Mouse (Mus musculus): ENCODE measurements around the gene Cpt1c. TPM values are rescaled to one million over a fixed set of nuclear protein-coding genes. Genes with fewer than 3 reads are reported as not detected.

Cpt1c gene
- polyA plus RNA-seq, 1 experiment from 2014 or later: 16.1 TPM

- peak overlapping the region; percentile 92 for H3K4me3 ChIP-seq (replicated peaks)
- H3K36me3 ChIP-seq: peaks cover 9% of the 10 kb centered on the region; the same call in 1 of the 2 replicates
- no peaks in the 10 kb centered on the region for H3K27me3 ChIP-seq (replicated peaks)
- WGBS: 4% methylated on average over 1 of the region's 1 CpGs
- H3K4me1 ChIP-seq (replicated peaks): peaks cover 14% of the 10 kb centered on the region
- peak overlapping the region; percentile 87 for H3K9ac ChIP-seq
- H3K4me2 ChIP-seq (replicated peaks): peak overlapping the region; percentile 65
- no peak overlapping the region for H3K27ac ChIP-seq
- ATAC-seq: no peak
- no peaks in the 10 kb centered on the region for H3K9me3 ChIP-seq
Measured at GRCm38 (mm10) chr7:44928570-44928969, 46.1 kb downstream of the Cpt1c start.

DNA sequence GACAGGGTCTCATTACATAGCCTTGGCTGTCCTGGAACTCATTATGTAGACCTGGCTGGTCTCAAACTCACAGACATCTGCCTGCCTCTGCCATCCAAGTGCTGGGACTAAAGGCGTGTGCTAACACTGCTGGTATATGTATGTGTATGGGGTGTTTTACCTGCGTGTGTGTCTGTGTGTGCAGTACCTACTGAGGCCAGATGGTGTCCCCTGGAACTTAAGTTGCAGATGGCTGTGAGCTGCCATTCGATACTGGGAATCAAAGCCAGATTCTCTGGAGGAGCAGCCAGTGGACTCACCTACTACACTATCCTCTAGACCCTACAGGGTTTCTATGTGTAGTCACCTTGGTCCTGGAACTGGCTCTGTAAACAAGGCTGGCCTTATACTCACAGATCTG, 49.2 kb downstream of the Cpt1c start:
- no peak overlapping the region for H3K4me2 ChIP-seq (replicated peaks)
- no peak for ATAC-seq
- no peak overlapping the region for H3K27ac ChIP-seq
- peaks cover 23% of the 10 kb centered on the region for H3K36me3 ChIP-seq
- WGBS: 78% methylated on average over 3 of the region's 3 CpGs
- no peaks in the 10 kb centered on the region for H3K27me3 ChIP-seq (replicated peaks)
- H3K4me1 ChIP-seq (replicated peaks): peaks cover 14% of the 10 kb centered on the region
- no peak overlapping the region for H3K4me3 ChIP-seq (replicated peaks)
- no peaks in the 10 kb centered on the region for H3K9me3 ChIP-seq
- no peak overlapping the region for H3K9ac ChIP-seq

DNA sequence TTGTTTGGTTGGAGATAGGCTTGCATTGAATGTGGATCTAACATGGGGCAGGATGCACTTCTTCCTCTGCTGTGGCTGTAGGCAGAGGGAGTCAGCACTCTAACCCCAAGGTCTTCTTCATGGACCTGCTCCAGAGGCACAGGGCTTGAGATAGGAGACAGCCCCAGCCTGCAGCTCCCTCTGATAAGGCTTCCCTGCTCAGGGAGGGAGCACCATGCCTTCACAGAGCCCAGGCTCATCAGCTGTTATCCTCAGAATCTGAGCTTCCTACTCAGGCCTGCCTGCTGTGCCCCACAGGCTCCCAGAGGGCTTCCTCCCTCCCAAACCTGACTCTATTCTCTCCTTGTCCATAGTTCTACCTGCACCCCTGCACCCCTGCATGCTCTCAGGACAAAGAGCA, 52.1 kb downstream of the Cpt1c start:
- no peak overlapping the region for H3K4me2 ChIP-seq (replicated peaks)
- peaks cover 4% of the 10 kb centered on the region; the same call in 1 of the 2 replicates for H3K4me1 ChIP-seq (replicated peaks)

DNA sequence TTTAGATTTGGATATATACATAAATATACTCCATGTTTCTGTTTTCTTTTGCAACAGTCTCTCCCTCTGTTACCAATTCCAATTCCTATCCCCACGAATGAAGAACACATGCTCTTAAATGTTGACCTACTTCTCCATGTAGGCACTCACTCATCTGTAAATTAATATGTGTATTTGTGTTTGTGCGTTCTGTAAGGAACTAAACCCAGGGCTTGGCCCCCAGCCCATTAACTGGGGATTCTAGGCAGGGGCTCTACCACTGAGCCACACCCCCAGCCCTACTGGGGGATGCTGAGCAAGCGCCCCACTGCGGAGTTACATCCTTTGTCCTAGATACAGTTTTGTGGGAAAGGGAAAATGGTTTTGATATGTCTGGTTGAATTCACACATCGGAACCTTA, 55.5 kb downstream of the Cpt1c start:
- Histone ChIP-seq H3K27ac (no peak overlapping the region), H3K9ac (no peak overlapping the region), H3K4me3 (replicated peaks) (no peak overlapping the region), H3K9me3 (no peaks in the 10 kb centered on the region), H3K36me3 (peaks cover 27% of the 10 kb centered on the region), H3K4me2 (replicated peaks) (no peak overlapping the region), H3K4me1 (replicated peaks) (peaks cover 4% of the 10 kb centered on the region; the same call in 1 of the 2 replicates), H3K27me3 (replicated peaks) (no peaks in the 10 kb centered on the region)
- WGBS: 94% methylated on average over 5 of the region's 5 CpGs
- ATAC-seq: no peak

More for the DNA sequence above, 52.1 kb downstream of the Cpt1c start:
- no peak for ATAC-seq
- peaks cover 23% of the 10 kb centered on the region for H3K36me3 ChIP-seq
- no peak overlapping the region for H3K27ac ChIP-seq
- no peaks in the 10 kb centered on the region for H3K27me3 ChIP-seq (replicated peaks)
- no peaks in the 10 kb centered on the region for H3K9me3 ChIP-seq
- H3K9ac ChIP-seq: no peak overlapping the region
- H3K4me3 ChIP-seq (replicated peaks): no peak overlapping the region

DNA sequence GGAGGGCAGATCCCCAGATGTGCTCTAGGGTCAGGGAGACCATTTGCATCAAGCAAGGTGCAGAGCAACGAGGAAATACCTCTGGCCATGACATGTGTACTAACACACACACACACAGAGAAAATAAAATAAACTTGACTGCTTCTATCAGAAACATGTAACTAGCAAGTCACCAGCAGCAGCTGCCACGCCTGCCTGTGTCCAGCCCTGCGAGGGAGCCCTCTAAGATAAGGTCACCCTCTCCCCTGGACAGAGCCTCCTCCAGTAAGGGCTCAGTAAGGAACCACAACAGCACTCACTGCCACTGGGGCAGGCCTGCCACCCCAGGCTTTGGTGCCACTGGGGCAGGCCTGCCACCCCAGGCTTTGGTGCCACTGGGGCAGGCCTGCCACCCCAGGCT, 56.4 kb downstream of the Cpt1c start:
- H3K27ac ChIP-seq: no peak overlapping the region
- H3K36me3 ChIP-seq: peaks cover 35% of the 10 kb centered on the region

GRCm38 (mm10) chr7:44916881-44917280, 57.8 kb downstream of the Cpt1c start:
- Histone ChIP-seq H3K36me3 (peaks cover 25% of the 10 kb centered on the region), H3K4me2 (replicated peaks) (no peak overlapping the region), H3K27ac (no peak overlapping the region), H3K4me1 (replicated peaks) (peaks cover 4% of the 10 kb centered on the region; the same call in 1 of the 2 replicates), H3K27me3 (replicated peaks) (no peaks in the 10 kb centered on the region), H3K9me3 (no peaks in the 10 kb centered on the region), H3K9ac (no peak overlapping the region), H3K4me3 (replicated peaks) (no peak overlapping the region)
- 89% methylated on average over 4 of the region's 4 CpGs for WGBS
- ATAC-seq: no peak

More for the DNA sequence above, 56.4 kb downstream of the Cpt1c start:
- 61% methylated on average over 3 of the region's 3 CpGs for WGBS
- Histone ChIP-seq H3K9ac (no peak overlapping the region), H3K4me1 (replicated peaks) (peaks cover 4% of the 10 kb centered on the region; the same call in 1 of the 2 replicates), H3K9me3 (no peaks in the 10 kb centered on the region), H3K4me2 (replicated peaks) (no peak overlapping the region), H3K27me3 (replicated peaks) (no peaks in the 10 kb centered on the region), H3K4me3 (replicated peaks) (no peak overlapping the region)
- no peak for ATAC-seq

DNA sequence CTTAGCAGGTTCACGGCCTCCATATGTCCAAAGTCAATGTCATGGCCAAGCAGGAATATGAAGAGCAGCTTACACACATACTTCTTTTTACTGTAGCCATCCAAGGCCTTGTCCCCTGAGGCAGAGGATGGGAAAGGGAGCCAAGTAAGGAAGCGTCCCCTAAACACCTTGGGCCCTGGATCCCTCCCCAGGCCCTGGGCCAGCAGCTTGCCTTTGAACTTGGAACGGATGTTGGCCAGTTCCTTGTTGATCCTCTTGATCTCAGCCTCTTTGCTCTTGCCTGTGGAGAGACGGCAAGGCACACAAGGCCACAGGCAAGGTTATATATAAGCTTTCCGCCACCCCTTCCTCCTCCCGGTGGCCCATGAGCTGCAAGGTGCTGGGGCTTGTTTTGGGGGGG, 58.5 kb downstream of the Cpt1c start:
- H3K4me3 ChIP-seq (replicated peaks): no peak overlapping the region
- peaks cover 21% of the 10 kb centered on the region for H3K36me3 ChIP-seq
- WGBS: 85% methylated on average over 6 of the region's 6 CpGs
- H3K4me1 ChIP-seq (replicated peaks): peaks cover 4% of the 10 kb centered on the region; the same call in 1 of the 2 replicates
- no peaks in the 10 kb centered on the region for H3K9me3 ChIP-seq
- no peak for ATAC-seq
- H3K4me2 ChIP-seq (replicated peaks): no peak overlapping the region
- H3K9ac ChIP-seq: no peak overlapping the region
- no peaks in the 10 kb centered on the region for H3K27me3 ChIP-seq (replicated peaks)
- H3K27ac ChIP-seq: no peak overlapping the region

DNA sequence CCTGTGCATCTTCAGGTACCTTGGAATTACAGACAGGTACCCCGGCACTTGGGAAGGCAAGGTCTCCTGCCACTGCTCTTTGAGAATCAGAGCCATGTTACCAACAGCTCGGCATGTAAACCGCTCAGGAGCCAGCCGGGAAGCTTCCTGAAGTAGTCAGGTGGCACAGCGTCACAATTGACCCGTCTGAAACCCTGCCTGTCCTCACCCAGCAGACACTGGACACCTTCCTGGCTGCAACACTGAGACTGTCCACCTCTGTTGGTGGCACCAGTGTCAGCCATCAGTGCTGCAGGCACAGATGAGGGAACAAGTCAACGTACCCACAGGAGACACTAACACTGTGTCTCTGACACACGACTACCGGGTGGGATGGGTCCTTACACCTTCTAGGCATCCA, 59.3 kb downstream of the Cpt1c start:
- Histone ChIP-seq H3K4me1 (replicated peaks) (peaks cover 4% of the 10 kb centered on the region; the same call in 1 of the 2 replicates), H3K9me3 (no peaks in the 10 kb centered on the region), H3K27ac (no peak overlapping the region), H3K36me3 (peaks cover 24% of the 10 kb centered on the region), H3K4me3 (replicated peaks) (no peak overlapping the region), H3K27me3 (replicated peaks) (no peaks in the 10 kb centered on the region), H3K9ac (no peak overlapping the region), H3K4me2 (replicated peaks) (no peak overlapping the region)
- WGBS: 92% methylated on average over 9 of the region's 9 CpGs
- ATAC-seq: no peak

GRCm38 (mm10) chr7:44914396-44914795, 60.3 kb downstream of the Cpt1c start:
- Histone ChIP-seq H3K4me3 (replicated peaks) (no peak overlapping the region), H3K9ac (no peak overlapping the region), H3K9me3 (no peaks in the 10 kb centered on the region), H3K27me3 (replicated peaks) (no peaks in the 10 kb centered on the region), H3K4me2 (replicated peaks) (no peak overlapping the region), H3K36me3 (peaks cover 31% of the 10 kb centered on the region), H3K27ac (no peak overlapping the region), H3K4me1 (replicated peaks) (peaks cover 4% of the 10 kb centered on the region; the same call in 1 of the 2 replicates)
- no peak for ATAC-seq
- WGBS: 95% methylated on average over 2 of the region's 2 CpGs

Other genes starting within 250 kb of the Cpt1c start
- 36.0 and 39.4 TPM in 2 replicates for gene Vrk3, start 226.4 kb downstream of the Cpt1c start, polyA plus RNA-seq (2015; fragmentation: Nextera tagmentation; extraction: Ambion mirVana)
- 2.0 and 2.5 TPM in 2 replicates for gene Zfp473, start 223.8 kb downstream of the Cpt1c start, polyA plus RNA-seq (2015; fragmentation: Nextera tagmentation; extraction: Ambion mirVana)
- 87.4 and 89.2 TPM in 2 replicates for gene Nup62, start 158.8 kb downstream of the Cpt1c start, polyA plus RNA-seq (2015; fragmentation: Nextera tagmentation; extraction: Ambion mirVana)
- gene Il4i1, start 158.5 kb downstream of the Cpt1c start, polyA plus RNA-seq (2015; fragmentation: Nextera tagmentation; extraction: Ambion mirVana): 0.78 and 1.5 TPM in 2 replicates
- gene Atf5, start 158.2 kb downstream of the Cpt1c start, polyA plus RNA-seq (2015; fragmentation: Nextera tagmentation; extraction: Ambion mirVana): 6.2 and 6.6 TPM in 2 replicates
- 112 and 116 TPM in 2 replicates for gene Akt1s1, start 125.9 kb downstream of the Cpt1c start, polyA plus RNA-seq (2015; fragmentation: Nextera tagmentation; extraction: Ambion mirVana)
- gene Tbc1d17, start 125.8 kb downstream of the Cpt1c start, polyA plus RNA-seq (2015; fragmentation: Nextera tagmentation; extraction: Ambion mirVana): 71.0 and 71.3 TPM in 2 replicates
- 25.9 and 29.0 TPM in 2 replicates for gene Pnkp, start 117.7 kb downstream of the Cpt1c start, polyA plus RNA-seq (2015; fragmentation: Nextera tagmentation; extraction: Ambion mirVana)
- 239 and 253 TPM in 2 replicates for gene Ptov1, start 105.1 kb downstream of the Cpt1c start, polyA plus RNA-seq (2015; fragmentation: Nextera tagmentation; extraction: Ambion mirVana)
- 88.2 and 91.8 TPM in 2 replicates for gene Med25, start 82.1 kb downstream of the Cpt1c start, polyA plus RNA-seq (2015; fragmentation: Nextera tagmentation; extraction: Ambion mirVana)
- gene Fuz, start 78.8 kb downstream of the Cpt1c start, polyA plus RNA-seq (2015; fragmentation: Nextera tagmentation; extraction: Ambion mirVana): 17.0 and 18.8 TPM in 2 replicates
- gene Ap2a1, start 45.4 kb downstream of the Cpt1c start, polyA plus RNA-seq (2015; fragmentation: Nextera tagmentation; extraction: Ambion mirVana): 60.1 and 65.0 TPM in 2 replicates
- 0.14 TPM in 1 of 2 replicates, not detected in the other for gene Tsks, start 31.6 kb downstream of the Cpt1c start, polyA plus RNA-seq (2015; fragmentation: Nextera tagmentation; extraction: Ambion mirVana)
- 449 and 456 TPM in 2 replicates for gene Prmt1, start 11.7 kb upstream of the Cpt1c start, polyA plus RNA-seq (2015; fragmentation: Nextera tagmentation; extraction: Ambion mirVana)
- gene Irf3, start 22.8 kb upstream of the Cpt1c start, polyA plus RNA-seq (2015; fragmentation: Nextera tagmentation; extraction: Ambion mirVana): 89.9 and 99.6 TPM in 2 replicates
- 37.3 and 43.6 TPM in 2 replicates for gene Bcl2l12, start 23.9 kb upstream of the Cpt1c start, polyA plus RNA-seq (2015; fragmentation: Nextera tagmentation; extraction: Ambion mirVana)
- 32.0 and 33.6 TPM in 2 replicates for gene Scaf1, start 41.5 kb upstream of the Cpt1c start, polyA plus RNA-seq (2015; fragmentation: Nextera tagmentation; extraction: Ambion mirVana)
- 57.6 and 61.0 TPM in 2 replicates for gene Rras, start 43.1 kb upstream of the Cpt1c start, polyA plus RNA-seq (2015; fragmentation: Nextera tagmentation; extraction: Ambion mirVana)
- gene Prr12, start 78.0 kb upstream of the Cpt1c start, polyA plus RNA-seq (2015; fragmentation: Nextera tagmentation; extraction: Ambion mirVana): 7.1 and 8.7 TPM in 2 replicates
- 49.5 and 50.5 TPM in 2 replicates for gene Nosip, start 87.6 kb upstream of the Cpt1c start, polyA plus RNA-seq (2015; fragmentation: Nextera tagmentation; extraction: Ambion mirVana)
- 29.2 and 29.5 TPM in 2 replicates for gene Prrg2, start 87.8 kb upstream of the Cpt1c start, polyA plus RNA-seq (2015; fragmentation: Nextera tagmentation; extraction: Ambion mirVana)
- gene Rcn3, start 117.4 kb upstream of the Cpt1c start, polyA plus RNA-seq (2015; fragmentation: Nextera tagmentation; extraction: Ambion mirVana): 265 and 267 TPM in 2 replicates
- gene Fcgrt, start 129.0 kb upstream of the Cpt1c start, polyA plus RNA-seq (2015; fragmentation: Nextera tagmentation; extraction: Ambion mirVana): 153 and 168 TPM in 2 replicates
- gene Rps11, start 149.6 kb upstream of the Cpt1c start, polyA plus RNA-seq (2015; fragmentation: Nextera tagmentation; extraction: Ambion mirVana): 1,711 TPM in 2 replicates
- gene Rpl13a, start 153.9 kb upstream of the Cpt1c start, polyA plus RNA-seq (2015; fragmentation: Nextera tagmentation; extraction: Ambion mirVana): 1,301 and 1,445 TPM in 2 replicates
- 0.24 and 0.28 TPM in 2 replicates for gene Gm45713, start 161.4 kb upstream of the Cpt1c start, polyA plus RNA-seq (2015; fragmentation: Nextera tagmentation; extraction: Ambion mirVana)
- gene Flt3l, start 161.6 kb upstream of the Cpt1c start, polyA plus RNA-seq (2015; fragmentation: Nextera tagmentation; extraction: Ambion mirVana): 1.8 and 2.0 TPM in 2 replicates
- gene Pih1d1, start 179.5 kb upstream of the Cpt1c start, polyA plus RNA-seq (2015; fragmentation: Nextera tagmentation; extraction: Ambion mirVana): 94.1 and 98.9 TPM in 2 replicates
- 79.0 and 87.3 TPM in 2 replicates for gene Aldh16a1, start 179.7 kb upstream of the Cpt1c start, polyA plus RNA-seq (2015; fragmentation: Nextera tagmentation; extraction: Ambion mirVana)
- gene Slc17a7, start 189.1 kb upstream of the Cpt1c start, polyA plus RNA-seq (2015; fragmentation: Nextera tagmentation; extraction: Ambion mirVana): 0.13 and 0.15 TPM in 2 replicates
- gene Gfy, start 204.7 kb upstream of the Cpt1c start, polyA plus RNA-seq (2015; fragmentation: Nextera tagmentation; extraction: Ambion mirVana): not detected in 2 replicates
- gene Pth2, start 206.1 kb upstream of the Cpt1c start, polyA plus RNA-seq (2015; fragmentation: Nextera tagmentation; extraction: Ambion mirVana): not detected in 2 replicates
- 0.61 and 0.69 TPM in 2 replicates for gene Ccdc155, start 230.0 kb upstream of the Cpt1c start, polyA plus RNA-seq (2015; fragmentation: Nextera tagmentation; extraction: Ambion mirVana)
- gene Dkkl1, start 237.3 kb upstream of the Cpt1c start, polyA plus RNA-seq (2015; fragmentation: Nextera tagmentation; extraction: Ambion mirVana): 1.0 and 1.1 TPM in 2 replicates
- 93.2 and 97.0 TPM in 2 replicates for gene Tead2, start 240.9 kb upstream of the Cpt1c start, polyA plus RNA-seq (2015; fragmentation: Nextera tagmentation; extraction: Ambion mirVana)

Data from intestine, embryonic 15.5 days (tissue).